Mouse (Mus musculus) kidney, postnatal 0 days (tissue): ENCODE results near the gene Slc24a4. TPM values are rescaled to one million over a fixed set of nuclear protein-coding genes. Genes with fewer than 3 reads are reported as not detected.

Source experiments
- ATAC-seq: fragments of 200-750 bp; cut with Nextera tagmentation; replicated peaks from 2 replicates; pipeline ENCODE4 v1.8.0; 2017; ENCODE audit warnings: low read depth, moderate number of reproducible peaks, moderate TSS enrichment, moderate library complexity; ENCODE audit not compliant: low FRiP score
- DNase-seq: peaks from one replicate; pipeline ENCODE4 v3.0.0-alpha.2; 2016; ENCODE audit warnings: low spot score
- H3K27ac ChIP-seq: fragments of 300-500 bp; sonication (generic); 2 replicates; pipeline ENCODE4 v1.5.1; 2014; ENCODE audit warnings: mild to moderate bottlenecking
- H3K27me3 ChIP-seq: fragments of 300-500 bp; sonication (generic); 2 replicates; pipeline ENCODE4 v1.6.1; 2014; ENCODE audit warnings: low read length, mixed read lengths; ENCODE audit not compliant: insufficient read depth
- H3K36me3 ChIP-seq: fragments of 300-500 bp; sonication (generic); 2 replicates; pipeline ENCODE4 v1.6.1; 2014; ENCODE audit warnings: low read length, mixed read lengths; ENCODE audit not compliant: insufficient read depth
- H3K4me1 ChIP-seq: fragments of 300-500 bp; sonication (generic); replicated peaks from 2 replicates; pipeline ENCODE4 v1.6.1; 2014; ENCODE audit warnings: antibody characterized with exemption, low read length, mixed read lengths; ENCODE audit not compliant: insufficient read depth
- H3K4me2 ChIP-seq: fragments of 300-500 bp; sonication (generic); 2 replicates; pipeline ENCODE4 v1.6.1; 2014; ENCODE audit warnings: mild to moderate bottlenecking, low read length, moderate library complexity, mixed read lengths
- H3K4me3 ChIP-seq: fragments of 300-500 bp; sonication (generic); replicated peaks from 2 replicates; pipeline ENCODE4 v1.5.1; 2014; ENCODE audit warnings: low read depth, low read length
- H3K9ac ChIP-seq: fragments of 300-500 bp; sonication (generic); 2 replicates; pipeline ENCODE4 v1.6.1; 2014; ENCODE audit warnings: low read depth, low read length
- H3K9me3 ChIP-seq: fragments of 300-500 bp; sonication (generic); replicated peaks from 2 replicates; pipeline ENCODE4 v1.6.1; 2016; ENCODE audit warnings: low read length, inconsistent platforms, mixed read lengths
- CTCF ChIP-seq: IDR thresholded peaks from 2 replicates; pipeline ENCODE4 v1.5.1; 2016; ENCODE audit warnings: antibody characterized with exemption, low read depth, mild to moderate bottlenecking, moderate library complexity
- WGBS: fragments of 180-500 bp; shearing (Covaris S2); extraction: QIAGEN DNeasy Blood & Tissue Kit; methylation state at CpG from one replicate; pipeline ENCODE4 v1.1.7; 2014; 5-methylcytosine and 5-hydroxymethylcytosine counted together
- polyA plus RNA-seq: library from polyadenylated mRNA; unstranded; fragments of >200 nt; fragmentation: Nextera tagmentation; extraction: Ambion mirVana; gene quantifications from 2 replicates; pipeline ENCODE4 v1.2.1, GENCODE M21; 2015

Gene Slc24a4
- polyA plus RNA-seq, 1 experiment from 2014 or later: not detected

- 86% methylated on average over 4 of the region's 4 CpGs for WGBS
These were observed 168.4 kb downstream of the Slc24a4 start for GRCm38 (mm10) chr12:102296967-102297366.

GRCm38 (mm10) chr12:102299209-102299608 is 170.7 kb downstream of the Slc24a4 start:
- H3K4me1 ChIP-seq: peaks cover 17% of the 10 kb centered on the region
- no peak for TF ChIP-seq CTCF
- ATAC-seq: no peak

More at GRCm38 (mm10) chr12:102296967-102297366, 168.4 kb downstream of the Slc24a4 start:
- Histone ChIP-seq H3K4me1 (peaks cover 9% of the 10 kb centered on the region), H3K27me3 (no peaks in the 10 kb centered on the region), H3K9me3 (no peaks in the 10 kb centered on the region), H3K4me3 (no peak overlapping the region), H3K27ac (no peak overlapping the region), H3K4me2 (no peak overlapping the region), H3K9ac (no peak overlapping the region), H3K36me3 (no peaks in the 10 kb centered on the region)
- no peak for TF ChIP-seq CTCF
- DNase-seq (no peak), ATAC-seq (no peak)

GRCm38 (mm10) chr12:102301585-102301984 is 173.1 kb downstream of the Slc24a4 start:
- Histone ChIP-seq H3K4me3 (no peak overlapping the region), H3K9me3 (no peaks in the 10 kb centered on the region), H3K4me2 (no peak overlapping the region), H3K4me1 (peaks cover 17% of the 10 kb centered on the region), H3K27ac (no peak overlapping the region), H3K9ac (no peak overlapping the region), H3K36me3 (no peaks in the 10 kb centered on the region), H3K27me3 (no peaks in the 10 kb centered on the region)
- no peak for DNase-seq
- WGBS: 51% methylated on average over 1 of the region's 1 CpGs
- no peak for ATAC-seq
- TF ChIP-seq CTCF: no peak

More at GRCm38 (mm10) chr12:102299209-102299608, 170.7 kb downstream of the Slc24a4 start:
- no peaks in the 10 kb centered on the region for H3K27me3 ChIP-seq
- no peak for DNase-seq
- 63% methylated on average over 5 of the region's 5 CpGs for WGBS
- H3K27ac ChIP-seq: no peak overlapping the region
- H3K4me3 ChIP-seq: no peak overlapping the region
- no peaks in the 10 kb centered on the region for H3K36me3 ChIP-seq
- H3K9ac ChIP-seq: no peak overlapping the region
- H3K9me3 ChIP-seq: no peaks in the 10 kb centered on the region
- no peak overlapping the region for H3K4me2 ChIP-seq

GRCm38 (mm10) chr12:102302322-102302721 is 173.8 kb downstream of the Slc24a4 start:
- no peaks in the 10 kb centered on the region for H3K36me3 ChIP-seq
- TF ChIP-seq CTCF: no peak
- no peak overlapping the region for H3K4me2 ChIP-seq
- 61% methylated on average over 9 of the region's 9 CpGs for WGBS
- no peak overlapping the region for H3K9ac ChIP-seq
- peaks cover 17% of the 10 kb centered on the region for H3K4me1 ChIP-seq
- no peaks in the 10 kb centered on the region for H3K27me3 ChIP-seq
- H3K27ac ChIP-seq: 0 out of 2 replicates have a peak overlapping the region, but pooled peaks have one; percentile 19
- DNase-seq (no peak), ATAC-seq (no peak)
- H3K4me3 ChIP-seq: no peak overlapping the region
- H3K9me3 ChIP-seq: no peaks in the 10 kb centered on the region

- peak overlapping the region; percentile 19; the same call in 1 of the 2 replicates for H3K27ac ChIP-seq
These were observed 174.4 kb downstream of the Slc24a4 start for GRCm38 (mm10) chr12:102302831-102303351.

GRCm38 (mm10) chr12:102303867-102304266 is 175.3 kb downstream of the Slc24a4 start:
- WGBS: 50% methylated on average over 7 of the region's 7 CpGs
- Histone ChIP-seq H3K9me3 (no peaks in the 10 kb centered on the region), H3K36me3 (no peaks in the 10 kb centered on the region), H3K27ac (no peak overlapping the region), H3K4me3 (no peak overlapping the region), H3K27me3 (no peaks in the 10 kb centered on the region), H3K4me2 (no peak overlapping the region), H3K4me1 (peaks cover 29% of the 10 kb centered on the region), H3K9ac (no peak overlapping the region)
- no peak for DNase-seq
- TF ChIP-seq CTCF: no peak
- ATAC-seq: no peak

More at GRCm38 (mm10) chr12:102302831-102303351, 174.4 kb downstream of the Slc24a4 start:
- TF ChIP-seq CTCF: no peak
- WGBS: 58% methylated on average over 4 of the region's 4 CpGs
- DNase-seq (peak; percentile 73), ATAC-seq (peak; percentile 24; the same call in 1 of the 2 replicates)
- Histone ChIP-seq H3K4me3 (no peak overlapping the region), H3K9ac (no peak overlapping the region), H3K4me2 (no peak overlapping the region), H3K27me3 (no peaks in the 10 kb centered on the region), H3K4me1 (peaks cover 20% of the 10 kb centered on the region), H3K36me3 (no peaks in the 10 kb centered on the region), H3K9me3 (no peaks in the 10 kb centered on the region)
